Mouse (Mus musculus): ENCODE measurements at regions not wholly inside any gene's neighbourhood (a gene's known extent, or its start where the extent isn't known, plus 50 kb on each side); places are given as distances from the start of the nearest gene placed in this dataset.
A peak's percentile ranks its signal among the peaks of the same experiment; 100 is the strongest.

DNA sequence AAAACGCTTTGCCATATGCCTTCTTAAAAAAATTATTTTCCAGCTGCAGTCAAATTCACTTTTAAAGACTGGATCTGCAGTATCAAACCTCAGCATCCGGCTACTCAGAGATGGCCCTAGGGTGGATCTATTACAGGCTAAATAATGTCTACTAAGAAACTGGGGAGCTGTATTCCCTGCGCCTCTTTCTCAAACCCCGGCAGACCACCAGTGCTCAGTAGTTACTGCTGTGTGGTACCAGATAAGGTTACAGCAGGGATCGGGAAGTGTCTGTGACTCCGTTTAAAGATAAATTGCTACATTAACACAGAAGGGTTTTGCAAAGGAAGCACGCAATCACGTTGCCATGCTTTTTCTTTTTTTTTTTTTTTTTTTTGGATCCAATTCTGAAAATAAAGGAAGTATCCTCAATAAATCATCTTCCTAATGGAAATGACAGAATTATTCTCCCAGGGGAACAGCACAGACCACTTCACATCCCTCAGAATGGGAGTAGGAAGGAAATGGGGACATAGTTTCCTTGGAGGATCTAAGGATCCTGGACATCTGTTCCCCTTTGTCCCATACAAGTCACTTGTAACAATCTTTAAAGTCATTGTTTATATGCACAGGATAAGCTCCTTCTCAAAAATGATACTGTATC lies 304.1 kb upstream of the N6amt1 start:
- no peaks in the 10 kb centered on the region for H3K27me3 ChIP-seq (replicated peaks)

GRCm38 (mm10) chr16:87044773-87045561 lies 309.0 kb upstream of the N6amt1 start:
- H3K27me3 ChIP-seq (replicated peaks) = no peaks in the 10 kb centered on the region
- H3K4me3 ChIP-seq = no peak overlapping the region
- ATAC-seq = no peak
- no peaks in the 10 kb centered on the region for H3K4me1 ChIP-seq
- H3K36me3 ChIP-seq = no peaks in the 10 kb centered on the region
- WGBS (ENCODE audit: insufficient replicate concordance) = 72% methylated on average over 5 of the region's 5 CpGs
- H3K27ac ChIP-seq = no peak overlapping the region
- H3K9ac ChIP-seq = no peak overlapping the region
- H3K4me2 ChIP-seq = no peak overlapping the region
- no peaks in the 10 kb centered on the region for H3K9me3 ChIP-seq (replicated peaks)

More for the DNA sequence above, 304.1 kb upstream of the N6amt1 start:
- 42% methylated on average over 8 of the region's 8 CpGs for WGBS (ENCODE audit: insufficient replicate concordance)
- Histone ChIP-seq H3K27ac (peak overlapping the region; percentile 14; the same call in 1 of the 2 replicates), H3K9ac (no peak overlapping the region), H3K9me3 (replicated peaks) (no peaks in the 10 kb centered on the region), H3K4me3 (no peak overlapping the region), H3K4me2 (no peak overlapping the region), H3K4me1 (no peaks in the 10 kb centered on the region), H3K36me3 (no peaks in the 10 kb centered on the region)
- no peak for ATAC-seq

- Histone ChIP-seq H3K27ac (no peak overlapping the region), H3K9me3 (replicated peaks) (no peaks in the 10 kb centered on the region), H3K27me3 (replicated peaks) (no peaks in the 10 kb centered on the region), H3K4me3 (no peak overlapping the region), H3K4me2 (no peak overlapping the region), H3K36me3 (no peaks in the 10 kb centered on the region), H3K9ac (no peak overlapping the region), H3K4me1 (no peaks in the 10 kb centered on the region)
- ATAC-seq = no peak
Observed at GRCm38 (mm10) chr16:87043689-87044088, 310.3 kb upstream of the N6amt1 start.

DNA sequence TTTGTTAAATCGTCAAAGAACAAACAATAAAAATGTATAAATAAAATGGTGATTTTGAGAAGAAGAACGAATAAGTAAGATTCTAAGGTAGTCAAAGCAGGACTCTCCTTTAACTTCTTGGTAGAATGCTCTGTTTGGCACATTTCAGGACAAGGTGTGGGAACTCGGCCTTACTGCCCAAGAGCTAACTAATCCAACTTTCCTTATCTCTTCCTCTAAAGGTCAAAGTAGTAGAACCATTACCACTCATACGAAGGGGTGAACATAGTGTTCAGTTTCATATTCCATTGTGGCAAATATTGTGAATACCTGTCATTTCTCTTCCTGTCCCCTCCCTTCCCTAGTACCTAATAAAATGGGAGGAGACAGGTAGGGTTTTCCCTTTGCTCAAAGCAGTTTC lies 313.6 kb upstream of the N6amt1 start:
- WGBS (ENCODE audit: insufficient replicate concordance) = 59% methylated on average over 4 of the region's 4 CpGs
- H3K4me3 ChIP-seq = no peak overlapping the region
- no peak overlapping the region for H3K9ac ChIP-seq
- H3K4me1 ChIP-seq = no peaks in the 10 kb centered on the region
- no peak for ATAC-seq
- no peak overlapping the region for H3K4me2 ChIP-seq
- H3K27me3 ChIP-seq (replicated peaks) = no peaks in the 10 kb centered on the region
- H3K27ac ChIP-seq = no peak overlapping the region
- no peaks in the 10 kb centered on the region for H3K9me3 ChIP-seq (replicated peaks)
- no peaks in the 10 kb centered on the region for H3K36me3 ChIP-seq

DNA sequence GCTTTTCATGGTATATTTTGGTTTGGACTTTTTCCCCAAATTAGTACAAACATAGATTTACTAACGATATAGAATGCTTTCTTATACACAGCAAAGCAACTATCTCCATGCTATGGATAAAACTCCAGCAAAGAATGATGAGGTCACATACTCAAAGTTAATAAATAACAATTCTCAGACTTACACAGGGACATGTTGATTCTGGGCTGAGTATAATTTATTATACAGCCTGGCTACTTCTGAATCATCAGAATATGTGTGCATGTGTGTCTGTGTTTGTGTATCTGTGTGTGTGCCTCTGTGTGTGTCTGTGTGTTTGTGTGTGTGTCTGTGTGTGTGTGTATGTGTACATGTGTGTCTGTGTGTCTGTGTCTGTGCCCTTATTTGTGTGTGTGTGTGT lies 314.1 kb upstream of the N6amt1 start:
- Histone ChIP-seq H3K4me1 (no peaks in the 10 kb centered on the region), H3K36me3 (no peaks in the 10 kb centered on the region), H3K9ac (no peak overlapping the region), H3K4me2 (no peak overlapping the region), H3K4me3 (no peak overlapping the region), H3K27ac (no peak overlapping the region), H3K27me3 (replicated peaks) (no peaks in the 10 kb centered on the region), H3K9me3 (replicated peaks) (no peaks in the 10 kb centered on the region)
- 58% methylated on average over 1 of the region's 1 CpGs for WGBS (ENCODE audit: insufficient replicate concordance)
- no peak for ATAC-seq

- no peak for ATAC-seq
- no peaks in the 10 kb centered on the region for H3K27me3 ChIP-seq (replicated peaks)
- 66% methylated on average over 6 of the region's 6 CpGs for WGBS (ENCODE audit: insufficient replicate concordance)
- H3K4me1 ChIP-seq = no peaks in the 10 kb centered on the region
- H3K9me3 ChIP-seq (replicated peaks) = no peaks in the 10 kb centered on the region
- no peaks in the 10 kb centered on the region for H3K36me3 ChIP-seq
- H3K9ac ChIP-seq = no peak overlapping the region
- no peak overlapping the region for H3K4me3 ChIP-seq
- no peak overlapping the region for H3K27ac ChIP-seq
- H3K4me2 ChIP-seq = no peak overlapping the region
Observed at GRCm38 (mm10) chr16:87037061-87037460, 316.9 kb upstream of the N6amt1 start.

DNA sequence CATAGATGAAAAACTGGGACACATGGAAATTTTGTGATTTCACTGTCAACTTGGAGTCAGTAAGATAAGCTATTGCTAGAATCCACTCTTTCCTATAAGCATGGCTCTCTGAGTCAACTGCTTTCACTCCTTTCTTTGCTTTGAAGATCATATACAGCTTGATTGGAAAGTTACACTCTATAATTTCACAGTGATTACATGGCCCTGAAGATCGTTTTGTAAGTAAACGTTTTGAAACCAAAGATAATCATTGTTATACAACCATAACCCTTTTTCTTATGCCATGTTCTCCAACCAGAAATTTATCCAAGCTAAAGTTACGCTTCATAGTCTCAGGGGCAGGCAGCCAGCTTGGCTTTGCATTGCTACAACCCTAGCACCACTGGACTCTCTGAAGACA lies 322.1 kb upstream of the N6amt1 start:
- Histone ChIP-seq H3K4me2 (no peak overlapping the region), H3K4me1 (no peaks in the 10 kb centered on the region), H3K27ac (no peak overlapping the region), H3K4me3 (no peak overlapping the region), H3K27me3 (replicated peaks) (no peaks in the 10 kb centered on the region), H3K36me3 (no peaks in the 10 kb centered on the region), H3K9me3 (replicated peaks) (no peaks in the 10 kb centered on the region), H3K9ac (no peak overlapping the region)
- 57% methylated on average over 3 of the region's 3 CpGs for WGBS (ENCODE audit: insufficient replicate concordance)
- no peak for ATAC-seq

DNA sequence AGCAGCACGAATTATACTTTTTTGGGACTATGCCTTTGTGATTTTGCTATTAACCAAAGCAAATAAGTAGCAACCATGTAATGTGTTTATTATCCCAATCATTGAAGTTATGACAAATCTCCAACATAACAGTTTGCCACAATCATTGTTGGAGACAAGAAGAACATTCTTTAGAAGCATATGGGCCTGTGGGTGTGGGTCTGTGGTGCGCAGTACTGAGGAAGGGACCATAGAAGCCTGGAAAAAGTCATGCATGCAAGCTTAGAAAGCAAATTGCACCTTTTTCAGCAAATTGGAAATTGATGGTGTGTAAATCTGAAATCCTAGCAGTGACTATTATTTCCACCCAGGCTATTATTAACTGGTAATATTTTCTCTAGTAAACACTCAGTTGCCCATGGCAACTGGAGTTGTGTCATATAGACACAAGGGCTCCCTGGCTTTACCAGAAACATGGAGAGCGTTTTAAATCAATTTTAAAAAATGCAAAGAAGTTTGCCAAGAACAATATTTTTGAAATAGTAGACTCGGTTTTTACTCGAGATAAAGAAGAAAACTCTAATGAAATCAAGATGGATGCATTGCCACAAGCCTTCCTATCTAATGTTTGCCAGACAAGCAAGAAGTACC lies 325.4 kb upstream of the N6amt1 start:
- Histone ChIP-seq H3K27ac (no peak overlapping the region), H3K9ac (no peak overlapping the region), H3K36me3 (no peaks in the 10 kb centered on the region), H3K4me3 (no peak overlapping the region), H3K9me3 (replicated peaks) (no peaks in the 10 kb centered on the region), H3K27me3 (replicated peaks) (no peaks in the 10 kb centered on the region), H3K4me1 (no peaks in the 10 kb centered on the region), H3K4me2 (no peak overlapping the region)
- ATAC-seq = no peak
- 60% methylated on average over 5 of the region's 5 CpGs for WGBS (ENCODE audit: insufficient replicate concordance)

GRCm38 (mm10) chr16:87027621-87028020 lies 326.4 kb upstream of the N6amt1 start:
- no peak overlapping the region for H3K9ac ChIP-seq
- no peak overlapping the region for H3K4me2 ChIP-seq
- 39% methylated on average over 1 of the region's 1 CpGs for WGBS (ENCODE audit: insufficient replicate concordance)
- H3K27ac ChIP-seq = no peak overlapping the region
- ATAC-seq = no peak
- H3K27me3 ChIP-seq (replicated peaks) = no peaks in the 10 kb centered on the region
- no peaks in the 10 kb centered on the region for H3K9me3 ChIP-seq (replicated peaks)
- H3K4me3 ChIP-seq = no peak overlapping the region
- no peaks in the 10 kb centered on the region for H3K36me3 ChIP-seq
- H3K4me1 ChIP-seq = no peaks in the 10 kb centered on the region

GRCm38 (mm10) chr16:87022041-87022440 lies 331.9 kb upstream of the N6amt1 start:
- Histone ChIP-seq H3K36me3 (no peaks in the 10 kb centered on the region), H3K27me3 (replicated peaks) (no peaks in the 10 kb centered on the region), H3K4me3 (no peak overlapping the region), H3K4me1 (no peaks in the 10 kb centered on the region), H3K27ac (no peak overlapping the region), H3K9me3 (replicated peaks) (no peaks in the 10 kb centered on the region), H3K9ac (no peak overlapping the region), H3K4me2 (no peak overlapping the region)
- WGBS (ENCODE audit: insufficient replicate concordance) = 75% methylated on average over 4 of the region's 4 CpGs
- ATAC-seq = no peak

DNA sequence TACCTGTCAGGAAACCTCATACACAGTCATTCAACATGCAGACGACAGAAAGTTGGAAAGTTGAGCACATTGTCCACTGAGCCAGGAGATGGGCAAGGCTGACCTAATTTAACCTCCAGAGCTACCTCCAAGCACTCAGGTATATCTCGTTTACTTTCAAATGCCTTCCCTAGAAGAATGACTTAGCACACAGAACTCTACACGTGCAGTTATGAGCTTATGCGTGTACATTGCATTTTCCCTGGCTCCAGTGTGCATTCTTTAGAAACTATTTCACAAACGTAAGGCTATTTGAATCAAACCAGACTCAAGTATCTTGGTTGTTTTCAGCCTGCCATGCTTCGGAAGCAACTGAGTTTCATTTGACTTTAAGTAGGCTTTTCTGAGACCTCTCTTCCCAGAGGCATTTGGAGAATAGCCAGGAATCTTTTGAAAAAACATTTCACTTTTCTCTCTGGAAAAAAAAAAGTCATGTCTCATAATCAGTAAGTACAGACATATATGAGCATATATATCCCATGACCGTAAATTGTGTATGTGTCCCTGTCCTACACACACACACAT lies 336.8 kb upstream of the N6amt1 start:
- H3K9me3 ChIP-seq (replicated peaks) = no peaks in the 10 kb centered on the region
- H3K9ac ChIP-seq = no peak overlapping the region
- no peak overlapping the region for H3K4me3 ChIP-seq
- H3K4me2 ChIP-seq = no peak overlapping the region
- no peaks in the 10 kb centered on the region for H3K36me3 ChIP-seq
- H3K27ac ChIP-seq = no peak overlapping the region
- WGBS (ENCODE audit: insufficient replicate concordance) = 64% methylated on average over 7 of the region's 7 CpGs
- no peaks in the 10 kb centered on the region for H3K27me3 ChIP-seq (replicated peaks)
- H3K4me1 ChIP-seq = no peaks in the 10 kb centered on the region
- ATAC-seq = no peak

GRCm38 (mm10) chr16:87001579-87001978 lies 352.4 kb upstream of the N6amt1 start:
- Histone ChIP-seq H3K4me1 (no peaks in the 10 kb centered on the region), H3K9me3 (replicated peaks) (no peaks in the 10 kb centered on the region), H3K9ac (no peak overlapping the region), H3K27me3 (replicated peaks) (no peaks in the 10 kb centered on the region), H3K27ac (no peak overlapping the region), H3K36me3 (no peaks in the 10 kb centered on the region), H3K4me3 (no peak overlapping the region), H3K4me2 (no peak overlapping the region)
- no peak for ATAC-seq
- WGBS (ENCODE audit: insufficient replicate concordance) = 61% methylated on average over 3 of the region's 3 CpGs

Data from liver, embryonic 12.5 days (tissue).